Mouse (Mus musculus): ENCODE data around the gene Spin2-ps6.
"Not testable (repeated sequence)": the region's sequence is repeated elsewhere in the genome, so short reads cannot be mapped to it uniquely, and the experiment has no call there.

The Spin2-ps6 gene

GRCm38 (mm10) chrX:33234569-33234968 lies at the start of gene Spin2-ps6:
TSS of gene Spin2-ps6 (plus strand) at chrX:33234869.
- DNase-seq (ENCODE audit: low spot score in 2 of 2) = not testable (repeated sequence)
